Mouse (Mus musculus) lung, postnatal 0 days (tissue): ENCODE data around the gene Zer1. TPM values are rescaled to one million over a fixed set of nuclear protein-coding genes. Genes with fewer than 3 reads are reported as not detected.

Experiments used
- ATAC-seq: fragments of 200-750 bp; cut with Nextera tagmentation; 2 replicates; pipeline ENCODE4 v1.8.0; 2017; ENCODE audit warnings: moderate library complexity
- DNase-seq: peaks from one replicate; pipeline ENCODE4 v3.0.0-alpha.2; 2016; ENCODE audit warnings: low spot score
- H3K27ac ChIP-seq: fragments of 300-500 bp; sonication (generic); 2 replicates; pipeline ENCODE4 v1.5.1; 2014; ENCODE audit warnings: antibody characterized with exemption, mild to moderate bottlenecking, low read length, mixed read lengths
- H3K27me3 ChIP-seq: fragments of 300-500 bp; sonication (generic); replicated peaks from 2 replicates; pipeline ENCODE4 v1.6.1; 2014; ENCODE audit warnings: low read length, mixed read lengths; ENCODE audit not compliant: insufficient read depth
- H3K36me3 ChIP-seq: fragments of 300-500 bp; sonication (generic); 2 replicates; pipeline ENCODE4 v1.6.1; 2014; ENCODE audit warnings: low read length, mixed read lengths; ENCODE audit not compliant: insufficient read depth
- H3K4me1 ChIP-seq: fragments of 300-500 bp; sonication (generic); 2 replicates; pipeline ENCODE4 v1.6.1; 2014; ENCODE audit warnings: antibody characterized with exemption, low read depth, low read length, mixed read lengths; ENCODE audit not compliant: insufficient read depth
- H3K4me2 ChIP-seq: fragments of 300-500 bp; sonication (generic); replicated peaks from 2 replicates; pipeline ENCODE4 v1.6.1; 2014; ENCODE audit warnings: low read depth, mild to moderate bottlenecking, low read length, moderate library complexity, mixed read lengths
- H3K4me3 ChIP-seq: fragments of 300-500 bp; sonication (generic); 2 replicates; pipeline ENCODE4 v1.5.1; 2014; ENCODE audit warnings: low read depth, low read length
- H3K9ac ChIP-seq: fragments of 300-500 bp; sonication (generic); replicated peaks from 2 replicates; pipeline ENCODE4 v1.6.1; 2014; ENCODE audit warnings: low read depth, mild to moderate bottlenecking
- H3K9me3 ChIP-seq: fragments of 300-500 bp; sonication (generic); 2 replicates; pipeline ENCODE4 v1.6.1; 2016; ENCODE audit warnings: low read length, mixed read lengths
- CTCF ChIP-seq: IDR thresholded peaks from 2 replicates; pipeline ENCODE4 v1.5.1; 2016; ENCODE audit warnings: antibody characterized with exemption, mild to moderate bottlenecking
- EP300 ChIP-seq: IDR thresholded peaks from 2 replicates; pipeline ENCODE4 v1.6.1; 2016; ENCODE audit warnings: antibody characterized with exemption, mild to moderate bottlenecking, control low read depth
- WGBS: fragments of 180-500 bp; shearing (Covaris S2); extraction: QIAGEN DNeasy Blood & Tissue Kit; methylation state at CpG from one replicate; pipeline ENCODE4 v1.1.7; 2014; 5-methylcytosine and 5-hydroxymethylcytosine counted together
- polyA plus RNA-seq: library from polyadenylated mRNA; unstranded; fragments of >200 nt; fragmentation: Nextera tagmentation; extraction: Ambion mirVana; gene quantifications from 2 replicates; pipeline ENCODE4 v1.2.1, GENCODE M21; 2015

Gene Zer1
- polyA plus RNA-seq, 1 experiment from 2014 or later, result 5.0 TPM

GRCm38 (mm10) chr2:30136458-30136857 lies 12.1 kb upstream of the Zer1 start:
- ATAC-seq (no peak), DNase-seq (no peak)
- TF ChIP-seq CTCF, result no peak
- TF ChIP-seq EP300, result no peak
- no peak overlapping the region for H3K27ac ChIP-seq
- H3K9me3 ChIP-seq, result no peaks in the 10 kb centered on the region
- WGBS, result 91% methylated on average over 10 of the region's 10 CpGs
- H3K4me2 ChIP-seq, result no peak overlapping the region
- peaks cover 12% of the 10 kb centered on the region; the same call in 1 of the 2 replicates for H3K36me3 ChIP-seq
- peaks cover 19% of the 10 kb centered on the region; the same call in 1 of the 2 replicates for H3K4me1 ChIP-seq
- H3K4me3 ChIP-seq, result no peak overlapping the region
- H3K27me3 ChIP-seq, result no peaks in the 10 kb centered on the region
- H3K9ac ChIP-seq, result no peak overlapping the region

GRCm38 (mm10) chr2:30134928-30135620 lies 10.7 kb upstream of the Zer1 start:
- TF ChIP-seq EP300, result no peak
- TF ChIP-seq CTCF, result no peak
- Histone ChIP-seq H3K36me3 (peaks cover 6% of the 10 kb centered on the region; the same call in 1 of the 2 replicates), H3K4me3 (peak overlapping the region; percentile 77), H3K4me2 (peak overlapping the region; percentile 90), H3K27ac (0 out of 2 replicates have a peak overlapping the region, but pooled peaks have one; percentile 84), H3K9me3 (no peaks in the 10 kb centered on the region), H3K9ac (peak overlapping the region; percentile 64; the same call in 1 of the 2 replicates), H3K4me1 (peaks cover 19% of the 10 kb centered on the region; the same call in 1 of the 2 replicates), H3K27me3 (no peaks in the 10 kb centered on the region)
- DNase-seq (no peak), ATAC-seq (no peak)
- WGBS, result 43% methylated on average over 10 of the region's 10 CpGs

GRCm38 (mm10) chr2:30134378-30134711 lies 10.0 kb upstream of the Zer1 start:
- WGBS, result 4% methylated on average over 6 of the region's 6 CpGs
- ATAC-seq (no peak), DNase-seq (no peak)
- Histone ChIP-seq H3K9ac (peak overlapping the region; percentile 64), H3K27me3 (no peaks in the 10 kb centered on the region), H3K27ac (peak overlapping the region; percentile 84), H3K4me2 (peak overlapping the region; percentile 90), H3K4me1 (peaks cover 19% of the 10 kb centered on the region; the same call in 1 of the 2 replicates), H3K36me3 (peaks cover 6% of the 10 kb centered on the region; the same call in 1 of the 2 replicates), H3K9me3 (no peaks in the 10 kb centered on the region), H3K4me3 (peak overlapping the region; percentile 77)
- TF ChIP-seq EP300 (no peak), CTCF (no peak)

- Histone ChIP-seq H3K27me3 (no peaks in the 10 kb centered on the region), H3K9me3 (no peaks in the 10 kb centered on the region), H3K36me3 (peaks cover 6% of the 10 kb centered on the region; the same call in 1 of the 2 replicates), H3K4me3 (peak within 1 kb of the TSS; percentile 77), H3K27ac (peak within 1 kb of the TSS; percentile 84), H3K4me2 (peak within 1 kb of the TSS; percentile 90), H3K9ac (peak within 1 kb of the TSS; percentile 64), H3K4me1 (peaks cover 19% of the 10 kb centered on the region; the same call in 1 of the 2 replicates)
- TF ChIP-seq CTCF (no peak), EP300 (no peak)
- peak; percentile 96 for ATAC-seq
- under 1% methylated on average over 39 of the region's 46 CpGs for WGBS
- DNase-seq, result peak; percentile 98
These were observed 9.4 kb upstream of the Zer1 start, which contains the start of gene Tbc1d13 for GRCm38 (mm10) chr2:30133613-30134377. TSS of gene Tbc1d13 (plus strand) at chr2:30133746.

- Histone ChIP-seq H3K27ac (peak overlapping the region; percentile 84), H3K27me3 (no peaks in the 10 kb centered on the region), H3K4me3 (peak overlapping the region; percentile 77), H3K36me3 (peaks cover 6% of the 10 kb centered on the region; the same call in 1 of the 2 replicates), H3K9ac (0 out of 2 replicates have a peak overlapping the region, but pooled peaks have one; percentile 27), H3K4me1 (peaks cover 19% of the 10 kb centered on the region; the same call in 1 of the 2 replicates), H3K4me2 (peak overlapping the region; percentile 90), H3K9me3 (no peaks in the 10 kb centered on the region)
- TF ChIP-seq EP300 (no peak), CTCF (no peak)
- 12% methylated on average over 16 of the region's 16 CpGs for WGBS
- peak; percentile 92 for DNase-seq
- peak; percentile 55 for ATAC-seq
These were observed 8.6 kb upstream of the Zer1 start for GRCm38 (mm10) chr2:30132801-30133612.
